Mouse (Mus musculus) frontal cortex, postnatal 25 days (tissue): Measurements from ENCODE around the gene Adcy1.

Experiments
- DNase-seq, 2 experiments: peaks; one replicate each; pipeline ENCODE4 v3.0.0; 2022; ENCODE audit warnings: low spot score in 2 of 2

Adcy1 gene

GRCm38 (mm10) chr11:7063001-7063584 lies at the start of gene Adcy1:
TSS of gene Adcy1 (plus strand) at chr11:7063489.
- no peak for DNase-seq

- DNase-seq = no peak
These were observed 46.4 kb upstream of the Adcy1 start for GRCm38 (mm10) chr11:7016907-7017306.

- DNase-seq = no peak
These were observed 45.2 kb upstream of the Adcy1 start for GRCm38 (mm10) chr11:7018078-7018477.

- no peak for DNase-seq
These were observed 44.2 kb upstream of the Adcy1 start for GRCm38 (mm10) chr11:7019006-7019525.

- no peak for DNase-seq
These were observed 30.2 kb upstream of the Adcy1 start for GRCm38 (mm10) chr11:7033063-7033462.

- no peak for DNase-seq
These were observed 23.6 kb upstream of the Adcy1 start for GRCm38 (mm10) chr11:7039722-7040121.

GRCm38 (mm10) chr11:7040801-7041200 lies 22.5 kb upstream of the Adcy1 start:
- no peak for DNase-seq

- no peak for DNase-seq
These were observed 16.1 kb upstream of the Adcy1 start for GRCm38 (mm10) chr11:7047176-7047575.

GRCm38 (mm10) chr11:7047584-7047983 lies 15.7 kb upstream of the Adcy1 start:
- no peak for DNase-seq

- DNase-seq = no peak
These were observed 9.6 kb upstream of the Adcy1 start for GRCm38 (mm10) chr11:7053710-7054109.

GRCm38 (mm10) chr11:7054662-7055265 lies 8.5 kb upstream of the Adcy1 start:
- no peak for DNase-seq

GRCm38 (mm10) chr11:7055455-7056017 lies 7.8 kb upstream of the Adcy1 start:
- DNase-seq = peak; percentile 47 to 54

- DNase-seq = no peak
These were observed 7.2 kb upstream of the Adcy1 start for GRCm38 (mm10) chr11:7056121-7056520.

GRCm38 (mm10) chr11:7057781-7058180 lies 5.5 kb upstream of the Adcy1 start:
- no peak for DNase-seq

GRCm38 (mm10) chr11:7061961-7062360 lies 1.3 kb upstream of the Adcy1 start:
- no peak for DNase-seq

GRCm38 (mm10) chr11:7062566-7062965 lies 723 bp upstream of the Adcy1 start:
- DNase-seq = no peak

GRCm38 (mm10) chr11:7063681-7064267 lies 485 bp downstream of the Adcy1 start:
- DNase-seq = no peak

GRCm38 (mm10) chr11:7064484-7065185 lies 1.3 kb downstream of the Adcy1 start:
- DNase-seq = no peak

GRCm38 (mm10) chr11:7065388-7065787 lies 2.1 kb downstream of the Adcy1 start:
- DNase-seq = no peak

- no peak for DNase-seq
These were observed 2.6 kb downstream of the Adcy1 start for GRCm38 (mm10) chr11:7065876-7066275.

- DNase-seq = no peak
These were observed 4.0 kb downstream of the Adcy1 start for GRCm38 (mm10) chr11:7067263-7067662.
